23 mouse cellular contexts compared by ENCODE assay signal in the genomic region with DNA sequence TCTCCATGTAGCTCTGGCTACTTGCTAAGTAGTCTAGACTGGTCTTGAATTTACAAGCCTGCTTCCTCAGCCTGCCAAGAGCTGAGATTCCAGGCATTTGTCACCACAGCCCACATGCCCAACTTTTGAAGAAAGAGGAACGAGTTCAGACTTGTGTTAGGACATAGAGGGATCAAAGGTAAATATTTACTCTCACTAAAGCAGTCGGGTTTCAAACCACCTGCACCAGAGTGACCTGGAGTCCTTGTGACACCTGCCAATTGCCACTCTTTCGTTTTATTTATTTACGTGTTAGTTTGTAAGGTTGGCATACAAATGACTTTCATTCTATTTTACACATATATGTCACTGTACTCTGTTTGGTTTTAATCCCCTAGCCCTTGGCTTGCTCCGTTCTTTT.
"Had no signal": no experiment of that assay in that cellular context is flagged by ENCODE, and none has a peak within 500 bp of the region (broad histone marks: within the 10 kb centered on the region; RNA-seq: fewer than 3 reads in every experiment).

No protein-coding gene starts in this region.

- H3K4me3 ChIP-seq: layer of hippocampus, adult 2 months; limb, embryonic 10.5 days; limb, embryonic 13.5 days; liver, embryonic 13.5 days; neural tube, embryonic 12.5 days; neural tube, embryonic 15.5 days; stomach, embryonic 15.5 days had no signal

- ATAC-seq: hindbrain, postnatal 0 days; inflammation-experienced regulatory T-cells, adult 6 months; intestine, embryonic 16.5 days; lung, postnatal 0 days had no signal

- H3K27me3 ChIP-seq: limb, embryonic 13.5 days; liver, embryonic 13.5 days; neural tube, embryonic 12.5 days; neural tube, embryonic 15.5 days; stomach, embryonic 15.5 days had no signal

- DNase-seq: kidney, postnatal 25 days; layer of hippocampus, adult 9-11 months; liver, embryonic 13.5 days; lung, adult 2 months; lung, postnatal 4 days; midbrain, embryonic 14.5 days; right cerebral cortex, adult 18-20 months; right cerebral cortex, postnatal 14 days; right cerebral cortex, postnatal 4 days; thymus, adult 18-20 months; thymus, postnatal 36 days had no signal

- H3K9ac ChIP-seq: limb, embryonic 13.5 days; liver, embryonic 13.5 days; neural tube, embryonic 12.5 days; neural tube, embryonic 15.5 days; stomach, embryonic 15.5 days had no signal

- H3K36me3 ChIP-seq: limb, embryonic 10.5 days; limb, embryonic 13.5 days; liver, embryonic 13.5 days; neural tube, embryonic 12.5 days; neural tube, embryonic 15.5 days; stomach, embryonic 15.5 days had no signal

- H3K4me1 ChIP-seq: neural tube, embryonic 12.5 days had no signal

- H3K4me2 ChIP-seq: limb, embryonic 13.5 days; liver, embryonic 13.5 days; midbrain, embryonic 11.5 days; neural tube, embryonic 12.5 days; neural tube, embryonic 15.5 days; stomach, embryonic 15.5 days had no signal

- H3K27ac ChIP-seq: hindbrain, postnatal 0 days; kidney, postnatal 0 days; layer of hippocampus, adult 2 months; limb, embryonic 13.5 days; liver, embryonic 13.5 days; neural tube, embryonic 12.5 days; neural tube, embryonic 15.5 days; stomach, embryonic 15.5 days had no signal

- H3K9me3 ChIP-seq: limb, embryonic 10.5 days; limb, embryonic 13.5 days; liver, embryonic 13.5 days; neural tube, embryonic 12.5 days; neural tube, embryonic 15.5 days; stomach, embryonic 15.5 days had no signal
